Mouse (Mus musculus) frontal cortex, adult 2 months (tissue): Measurements from ENCODE around the gene Bsdc1. TPM values are rescaled to one million over a fixed set of nuclear protein-coding genes. Genes with fewer than 3 reads are reported as not detected.

Experiments used
- DNase-seq, 2 experiments: peaks; one replicate each; pipeline ENCODE4 v3.0.0; 2022; ENCODE audit warnings: low spot score in 1 of 2; ENCODE audit errors: extremely low spot score in 1 of 2
- polyA plus RNA-seq: library from polyadenylated mRNA; depleted of rRNA; stranded (reverse); fragments of >200 nt; gene quantifications from 2 replicates; pipeline ENCODE4 v1.2.3, GENCODE M21; 2012

Bsdc1 gene
- polyA plus RNA-seq, 1 experiment, result 36.5 TPM

- DNase-seq, result no peak
Measured at GRCm38 (mm10) chr4:129476047-129476446, 14.7 kb downstream of the Bsdc1 start.

- DNase-seq, result no peak
Measured at GRCm38 (mm10) chr4:129479863-129480262, 18.5 kb downstream of the Bsdc1 start.

GRCm38 (mm10) chr4:129481090-129481489 is 19.7 kb downstream of the Bsdc1 start:
- DNase-seq, result no peak

GRCm38 (mm10) chr4:129490972-129491880 is 29.8 kb downstream of the Bsdc1 start, which contains the start of the genes Tssk3 and Fam229a:
Gene Tssk3, minus strand, starts transcription at chr4:129491022.
Gene Fam229a, plus strand, starts transcription at chr4:129491190.
- DNase-seq, result no peak

GRCm38 (mm10) chr4:129494681-129495080 is 33.3 kb downstream of the Bsdc1 start:
- DNase-seq, result no peak

GRCm38 (mm10) chr4:129495672-129496562 is 34.5 kb downstream of the Bsdc1 start:
- DNase-seq, result peak in 1 of 2 experiments; percentile 60

GRCm38 (mm10) chr4:129496631-129497030 is 35.2 kb downstream of the Bsdc1 start:
- DNase-seq, result no peak

- no peak for DNase-seq
Measured at GRCm38 (mm10) chr4:129498941-129499340, 37.6 kb downstream of the Bsdc1 start.

- no peak for DNase-seq
Measured at GRCm38 (mm10) chr4:129500017-129500416, 38.6 kb downstream of the Bsdc1 start.

GRCm38 (mm10) chr4:129500607-129501566 is 39.5 kb downstream of the Bsdc1 start:
- DNase-seq, result peak in 1 of 2 experiments; percentile 63

GRCm38 (mm10) chr4:129502327-129502888 is 41.0 kb downstream of the Bsdc1 start:
- DNase-seq, result no peak

- no peak for DNase-seq
Measured at GRCm38 (mm10) chr4:129502901-129503444, 41.6 kb downstream of the Bsdc1 start.

- DNase-seq, result no peak
Measured at GRCm38 (mm10) chr4:129505511-129505910, 44.1 kb downstream of the Bsdc1 start.

GRCm38 (mm10) chr4:129507434-129508236 is 46.3 kb downstream of the Bsdc1 start:
- DNase-seq, result no peak

- no peak for DNase-seq
Measured at GRCm38 (mm10) chr4:129508237-129508515, 46.8 kb downstream of the Bsdc1 start.

GRCm38 (mm10) chr4:129508834-129509600 is 47.6 kb downstream of the Bsdc1 start:
- no peak for DNase-seq

- DNase-seq, result no peak
Measured at GRCm38 (mm10) chr4:129509650-129510049, 48.3 kb downstream of the Bsdc1 start.
